Mouse (Mus musculus) embryonic fibroblast, embryonic 13.5 days (primary cell): ENCODE results near the gene Nmrk1. TPM values are rescaled to one million over a fixed set of nuclear protein-coding genes. Genes with fewer than 3 reads are reported as not detected.

Experiments used
- H3K27ac ChIP-seq: 2 replicates; pipeline ENCODE4 v1.5.1; 2012; ENCODE audit warnings: low read length, control low read depth, inconsistent platforms; ENCODE audit not compliant: insufficient read depth
- H3K4me1 ChIP-seq: 2 replicates; pipeline ENCODE4 v1.6.1; 2011; ENCODE audit warnings: low read length; ENCODE audit not compliant: control insufficient read depth, insufficient read depth
- H3K4me3 ChIP-seq: 2 replicates; pipeline ENCODE4 v1.5.1; 2011; ENCODE audit warnings: mild to moderate bottlenecking, control low read depth, low read length; ENCODE audit not compliant: insufficient read depth
- CTCF ChIP-seq: IDR thresholded peaks from 2 replicates; pipeline ENCODE4 v1.5.1; 2011; ENCODE audit warnings: mild to moderate bottlenecking, control low read depth, low read length, moderate library complexity, borderline replicate concordance; ENCODE audit not compliant: insufficient read depth
- POLR2A ChIP-seq: IDR thresholded peaks from 2 replicates; pipeline ENCODE4 v1.6.1; 2011; ENCODE audit warnings: low read depth, mild to moderate bottlenecking, control low read depth, low read length, moderate library complexity
- polyA plus RNA-seq: library from polyadenylated mRNA; stranded (reverse); fragments of >200 nt; gene quantifications from 2 replicates; pipeline ENCODE4 v1.2.4, GENCODE M21; 2011; ENCODE audit warnings: low read depth; ENCODE audit not compliant: missing spikeins, insufficient read length

Nmrk1 gene
- polyA plus RNA-seq, 1 experiment = 17.5 TPM

DNA sequence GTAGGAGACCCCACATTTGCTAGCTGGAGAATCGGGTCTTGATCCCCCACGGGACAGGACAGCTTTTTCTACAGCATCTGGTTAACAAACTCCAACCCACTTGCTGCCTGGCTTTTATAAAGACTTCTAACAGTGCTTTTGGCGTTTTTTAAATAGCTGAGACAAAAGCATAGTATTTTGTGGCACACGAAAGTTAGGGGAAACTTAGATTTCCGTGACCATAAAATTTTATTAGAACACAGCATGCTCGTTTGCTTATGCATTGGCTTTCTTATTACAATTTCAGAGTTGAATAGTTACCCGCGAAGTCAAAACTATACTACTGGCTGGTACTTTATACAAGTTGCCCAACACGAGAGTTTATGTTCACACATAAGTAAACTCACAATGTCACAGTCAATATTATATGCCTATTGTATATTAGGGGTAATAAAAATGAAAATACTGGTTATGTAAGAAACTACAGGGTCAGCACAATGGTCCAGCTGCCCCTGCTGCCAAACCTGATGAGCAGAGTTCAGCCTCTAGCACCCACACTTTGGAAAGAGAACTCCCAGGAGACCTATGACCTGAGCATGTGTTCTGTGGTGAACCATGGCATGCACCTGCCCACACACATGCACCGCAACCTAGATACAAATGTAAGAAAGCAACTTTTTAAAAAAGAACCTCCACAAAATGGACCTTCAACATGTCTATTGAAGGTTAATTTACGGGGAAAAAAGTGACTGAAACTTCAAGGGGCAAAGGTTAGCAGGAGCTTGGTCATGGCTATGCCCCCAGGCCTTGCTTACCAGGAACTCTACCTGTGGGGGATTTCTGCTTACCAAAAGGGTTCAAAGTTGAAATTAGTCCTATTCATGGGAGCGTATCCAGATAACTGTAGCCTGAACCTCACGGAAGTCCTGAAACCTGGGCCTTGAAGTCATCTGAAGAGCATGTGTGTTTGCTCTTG, 758 bp downstream of the Nmrk1 start:
- Histone ChIP-seq H3K4me1 (peaks cover 2% of the 10 kb centered on the region), H3K27ac (no peak overlapping the region), H3K4me3 (peak overlapping the region; percentile 63)
- TF ChIP-seq POLR2A (no peak), CTCF (no peak)

DNA sequence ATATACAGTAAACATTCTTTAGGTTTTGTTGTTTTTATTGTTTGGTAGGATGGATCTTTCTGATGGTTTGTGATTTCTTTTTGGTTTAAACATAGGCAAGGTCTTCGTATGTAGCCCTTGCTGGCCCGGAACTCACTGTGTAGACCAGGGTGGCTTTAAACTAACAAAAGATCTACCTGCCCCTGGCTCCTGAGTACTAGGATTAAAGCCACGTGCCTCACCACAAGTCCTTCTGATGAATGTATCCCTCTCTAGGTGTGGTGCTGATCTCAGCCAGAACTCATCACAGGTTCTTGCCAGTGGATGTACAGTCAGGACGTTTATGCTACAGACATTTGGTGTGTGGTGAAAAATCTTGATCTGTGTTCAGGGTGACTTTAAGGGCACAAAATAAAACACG, 6.2 kb downstream of the Nmrk1 start:
- no peak for TF ChIP-seq CTCF
- TF ChIP-seq POLR2A = no peak
- Histone ChIP-seq H3K4me1 (no peaks in the 10 kb centered on the region), H3K27ac (no peak overlapping the region)

DNA sequence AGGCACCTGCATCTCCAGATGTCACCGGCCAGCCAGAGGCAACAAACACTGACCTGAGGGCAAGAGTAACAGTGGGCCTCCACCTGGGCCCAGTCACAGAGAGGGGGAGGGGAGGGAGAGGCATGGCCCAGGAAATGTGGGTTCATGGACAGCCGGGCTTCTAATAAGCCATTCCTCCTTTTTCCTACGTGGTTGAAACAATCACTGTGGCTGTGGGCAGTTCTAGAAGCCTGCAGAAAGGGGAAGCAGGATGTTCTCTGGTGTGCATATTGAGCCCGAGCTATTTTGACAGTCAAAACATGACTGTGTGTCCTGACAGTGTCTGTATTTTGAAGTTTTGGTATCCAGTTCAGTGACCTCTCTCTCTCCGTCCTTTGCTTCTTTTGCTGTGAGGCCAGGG, 7.2 kb downstream of the Nmrk1 start:
- no peak overlapping the region for H3K27ac ChIP-seq
- no peak overlapping the region for H3K4me3 ChIP-seq
- TF ChIP-seq POLR2A = no peak
- H3K4me1 ChIP-seq = no peaks in the 10 kb centered on the region

More for the DNA sequence above, 6.2 kb downstream of the Nmrk1 start:
- no peak overlapping the region for H3K4me3 ChIP-seq

DNA sequence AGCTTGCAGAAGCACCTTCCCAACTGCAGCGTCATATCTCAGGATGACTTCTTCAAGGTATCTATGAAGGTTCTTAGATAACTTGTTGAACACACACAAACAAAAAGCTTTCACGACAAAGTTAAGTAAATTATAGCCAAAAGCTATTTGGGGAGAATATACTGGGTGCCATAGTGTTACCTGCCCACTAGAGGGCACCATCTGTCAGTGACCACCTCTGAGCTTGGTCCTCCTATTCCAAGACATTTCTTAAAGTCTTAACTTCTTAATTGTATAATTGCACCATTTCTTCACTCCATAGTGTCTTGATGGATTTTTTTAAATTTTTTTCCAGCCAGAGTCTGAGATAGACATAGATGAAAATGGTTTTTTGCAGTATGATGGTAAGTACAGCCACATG, 7.8 kb downstream of the Nmrk1 start:
- TF ChIP-seq POLR2A (no peak), CTCF (no peak)
- Histone ChIP-seq H3K4me3 (no peak overlapping the region), H3K4me1 (no peaks in the 10 kb centered on the region), H3K27ac (no peak overlapping the region)

DNA sequence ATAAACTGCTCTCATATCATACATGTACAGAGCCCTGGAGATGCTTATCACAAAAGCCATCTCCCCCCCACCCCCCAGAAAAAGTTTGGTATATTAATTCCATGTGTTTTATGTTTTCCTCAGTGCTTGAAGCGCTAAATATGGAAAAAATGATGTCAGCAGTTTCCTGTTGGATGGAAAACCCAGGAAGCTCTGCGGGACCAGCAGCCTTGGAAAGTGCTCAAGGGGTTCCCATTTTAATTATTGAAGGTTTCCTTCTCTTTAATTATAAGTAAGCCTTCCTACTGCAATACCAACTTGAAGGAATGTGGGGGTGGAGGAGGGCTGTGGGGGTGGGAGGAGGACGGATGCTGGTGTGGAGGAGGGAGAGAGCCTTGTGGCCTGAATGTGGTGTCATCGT, 9.3 kb downstream of the Nmrk1 start:
- H3K4me3 ChIP-seq = no peak overlapping the region
- no peaks in the 10 kb centered on the region for H3K4me1 ChIP-seq
- no peak overlapping the region for H3K27ac ChIP-seq
- TF ChIP-seq POLR2A (no peak), CTCF (no peak)

DNA sequence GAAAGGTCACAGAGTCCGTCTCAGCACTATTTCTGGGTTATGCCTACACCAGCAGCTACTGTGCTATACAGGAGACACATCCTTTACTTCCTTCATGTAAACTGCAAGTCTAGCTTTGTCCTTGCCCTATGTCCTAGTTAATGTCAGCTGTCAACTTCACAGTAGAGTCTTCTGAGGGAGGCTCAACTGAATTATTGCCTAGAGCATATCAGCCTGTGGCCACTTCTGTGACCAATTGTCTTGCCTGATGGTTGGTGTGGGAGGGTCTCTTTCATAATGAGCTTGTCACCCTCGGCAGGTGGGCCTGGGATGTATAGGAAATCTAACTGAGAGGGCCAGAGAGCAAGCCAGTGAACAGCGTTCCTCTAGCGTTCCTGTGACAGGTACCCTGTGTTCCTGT, 11.7 kb downstream of the Nmrk1 start:
- Histone ChIP-seq H3K27ac (no peak overlapping the region), H3K4me3 (no peak overlapping the region), H3K4me1 (0 out of 2 replicates have a peak, but pooled peaks cover 3% of the 10 kb centered on the region)
- TF ChIP-seq POLR2A (no peak), CTCF (no peak)

DNA sequence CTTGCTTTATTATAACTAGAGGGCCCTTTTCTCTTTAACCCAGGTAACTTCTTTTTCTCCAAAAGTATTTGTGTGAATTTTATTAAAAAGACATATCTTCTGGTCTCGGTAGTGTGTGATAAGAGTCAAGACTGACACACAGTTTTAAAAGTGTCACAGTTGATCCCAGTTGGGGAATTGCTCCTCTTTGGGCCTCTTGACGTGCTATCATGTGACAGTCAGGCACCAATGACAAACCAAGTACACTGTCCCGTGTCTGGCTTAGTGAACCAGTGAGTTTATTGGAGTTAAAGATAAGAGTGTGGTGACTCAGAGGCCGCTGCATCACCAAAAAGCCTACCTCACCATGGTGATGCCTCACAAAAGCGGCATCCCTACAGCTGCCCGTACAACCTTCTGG, 12.3 kb downstream of the Nmrk1 start:
- no peak for TF ChIP-seq CTCF
- TF ChIP-seq POLR2A = no peak
- H3K4me3 ChIP-seq = no peak overlapping the region
- H3K27ac ChIP-seq = no peak overlapping the region
- 0 out of 2 replicates have a peak, but pooled peaks cover 3% of the 10 kb centered on the region for H3K4me1 ChIP-seq

DNA sequence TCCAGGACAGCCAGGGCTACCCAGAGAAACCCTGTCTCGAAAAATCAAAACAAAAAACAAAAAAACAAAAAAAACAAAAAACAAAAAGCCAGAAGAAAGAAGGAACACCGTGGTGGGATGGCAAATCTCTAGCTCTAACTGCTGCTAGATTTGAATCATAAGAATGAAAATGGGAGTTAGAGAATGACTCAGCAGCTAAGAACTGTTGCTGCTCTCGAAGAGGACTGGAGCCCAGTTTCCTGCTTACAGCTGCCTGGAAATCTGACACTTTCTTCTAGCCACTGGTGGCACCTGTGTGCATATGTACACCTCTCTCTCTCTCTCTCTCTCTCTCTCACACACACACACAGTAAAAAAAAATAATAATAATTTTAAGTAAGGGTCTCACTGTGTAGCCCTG, 14.6 kb downstream of the Nmrk1 start:
- TF ChIP-seq CTCF (no peak), POLR2A (no peak)
- Histone ChIP-seq H3K4me3 (no peak overlapping the region), H3K27ac (peak overlapping the region; percentile 14), H3K4me1 (0 out of 2 replicates have a peak, but pooled peaks cover 3% of the 10 kb centered on the region)

DNA sequence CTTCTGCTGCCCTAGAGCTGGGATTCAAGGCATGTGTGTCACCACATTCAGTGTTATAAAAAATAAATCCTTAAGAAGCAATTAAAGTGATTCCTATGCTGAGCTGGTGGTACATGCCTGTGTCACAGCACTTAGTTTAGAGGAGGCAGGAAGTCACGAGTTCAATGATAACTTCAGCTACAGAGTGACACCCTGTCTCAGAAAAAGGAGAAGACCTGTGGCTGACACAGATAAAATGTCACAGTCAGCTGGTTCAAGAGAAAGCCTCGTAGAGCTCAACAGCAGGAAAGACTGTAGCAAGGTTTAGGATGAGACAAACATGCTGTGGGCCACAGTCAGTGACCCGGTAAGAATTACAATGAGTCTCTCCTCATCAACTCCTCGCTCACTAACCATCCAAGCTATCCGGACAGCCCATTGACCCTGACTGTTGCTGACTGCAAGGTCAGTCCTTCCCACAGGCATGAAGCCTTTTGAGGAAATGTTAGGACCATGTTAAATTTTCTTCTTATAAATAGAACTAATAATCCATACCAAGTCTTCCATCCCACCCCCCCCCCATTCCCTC, 15.2 kb downstream of the Nmrk1 start:
- Histone ChIP-seq H3K27ac (peak overlapping the region; percentile 14; the same call in 1 of the 2 replicates), H3K4me1 (0 out of 2 replicates have a peak, but pooled peaks cover 3% of the 10 kb centered on the region), H3K4me3 (no peak overlapping the region)
- no peak for TF ChIP-seq CTCF
- TF ChIP-seq POLR2A = no peak
